Mouse (Mus musculus) midbrain, embryonic 11.5 days (tissue): Measurements from ENCODE around the gene Astl. TPM values are rescaled to one million over a fixed set of nuclear protein-coding genes. Genes with fewer than 3 reads are reported as not detected.

Experiments used
- ATAC-seq: fragments of 200-750 bp; cut with Nextera tagmentation; 2 replicates; pipeline ENCODE4 v1.8.0; 2017; ENCODE audit warnings: moderate TSS enrichment, moderate library complexity; ENCODE audit not compliant: low FRiP score
- DNase-seq: peaks from one replicate; pipeline ENCODE4 v3.0.0; 2015; ENCODE audit warnings: low spot score; ENCODE audit errors: missing footprints
- H3K27ac ChIP-seq: fragments of 300-500 bp; sonication (generic); 2 replicates; pipeline ENCODE4 v1.5.1; 2014; ENCODE audit warnings: low read depth, low read length
- H3K27me3 ChIP-seq: fragments of 300-500 bp; sonication (generic); 2 replicates; pipeline ENCODE4 v1.6.1; 2014; ENCODE audit warnings: mild to moderate bottlenecking, low read length, moderate library complexity, mixed read lengths; ENCODE audit not compliant: control insufficient read depth, insufficient read depth
- H3K36me3 ChIP-seq: fragments of 300-500 bp; sonication (generic); 2 replicates; pipeline ENCODE4 v1.6.1; 2014; ENCODE audit warnings: mild to moderate bottlenecking, low read length, moderate library complexity, mixed read lengths; ENCODE audit not compliant: control insufficient read depth, insufficient read depth
- H3K4me1 ChIP-seq: fragments of 300-500 bp; sonication (generic); 2 replicates; pipeline ENCODE4 v1.6.1; 2014; ENCODE audit warnings: low read length; ENCODE audit not compliant: control insufficient read depth, insufficient read depth
- H3K4me2 ChIP-seq: fragments of 300-500 bp; sonication (generic); 2 replicates; pipeline ENCODE4 v1.6.1; 2014; ENCODE audit warnings: mild to moderate bottlenecking, moderate library complexity
- H3K4me3 ChIP-seq: fragments of 300-500 bp; sonication (generic); 2 replicates; pipeline ENCODE4 v1.5.1; 2014; ENCODE audit warnings: low read depth, low read length
- H3K9ac ChIP-seq: fragments of 300-500 bp; sonication (generic); 2 replicates; pipeline ENCODE4 v1.6.1; 2014; ENCODE audit warnings: low read length
- H3K9me3 ChIP-seq: fragments of 300-500 bp; sonication (generic); 2 replicates; pipeline ENCODE4 v1.6.1; 2016; ENCODE audit warnings: low read length; ENCODE audit not compliant: control insufficient read depth
- WGBS: fragments of 180-500 bp; shearing (Covaris S2); extraction: QIAGEN DNeasy Blood & Tissue Kit; methylation state at CpG from one replicate; pipeline ENCODE4 v1.1.7; 2014; 5-methylcytosine and 5-hydroxymethylcytosine counted together
- polyA plus RNA-seq: library from polyadenylated mRNA; unstranded; fragments of >200 nt; fragmentation: Nextera tagmentation; extraction: Ambion mirVana; gene quantifications from 2 replicates; pipeline ENCODE4 v1.2.1, GENCODE M21; 2014

Astl gene
- polyA plus RNA-seq, 1 experiment from 2014 or later = not detected

DNA sequence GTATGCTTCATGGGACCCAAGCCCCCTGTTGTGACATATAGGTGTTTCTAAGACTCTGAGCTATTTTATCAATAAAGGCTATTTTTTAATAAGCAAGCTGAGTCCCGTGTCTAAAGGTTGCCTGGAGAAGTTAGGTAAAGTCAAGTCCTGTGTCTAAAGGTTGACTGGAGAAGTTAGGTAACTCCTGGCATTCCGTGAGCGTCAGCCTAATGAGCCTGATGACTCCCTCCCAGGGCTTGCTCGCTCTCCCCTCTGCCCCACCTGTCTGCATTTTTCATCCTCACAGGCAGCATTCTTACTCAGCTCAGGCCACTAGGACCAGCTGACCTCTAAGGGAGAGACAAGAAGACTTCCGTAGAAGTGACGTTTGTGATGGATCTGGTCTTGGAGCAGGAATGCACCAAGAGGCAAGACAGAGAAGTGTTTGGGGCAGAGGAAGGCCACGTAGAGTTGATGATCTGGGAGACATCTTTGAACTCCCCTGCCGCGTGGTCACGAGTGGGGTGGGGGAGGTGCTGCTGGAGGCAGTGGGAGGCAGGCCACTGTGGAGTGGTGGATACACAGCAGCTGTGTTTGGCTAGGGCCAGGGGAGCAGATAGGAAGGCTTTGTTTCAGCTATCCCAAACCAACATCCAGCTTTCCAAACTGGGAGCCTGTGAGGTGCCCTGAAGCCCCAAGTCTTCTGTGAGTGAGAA lies 28.8 kb downstream of the Astl start:
- H3K27ac ChIP-seq = no peak overlapping the region
- peaks cover 34% of the 10 kb centered on the region for H3K27me3 ChIP-seq
- no peak for ATAC-seq
- no peak overlapping the region for H3K4me2 ChIP-seq
- no peaks in the 10 kb centered on the region for H3K36me3 ChIP-seq
- no peak overlapping the region for H3K4me3 ChIP-seq
- no peaks in the 10 kb centered on the region for H3K9me3 ChIP-seq
- 79% methylated on average over 10 of the region's 10 CpGs for WGBS
- H3K4me1 ChIP-seq = peaks cover 7% of the 10 kb centered on the region
- no peak for DNase-seq
- H3K9ac ChIP-seq = no peak overlapping the region

GRCm38 (mm10) chr2:127369703-127370376 lies 31.4 kb downstream of the Astl start:
- H3K4me1 ChIP-seq = no peaks in the 10 kb centered on the region
- no peak overlapping the region for H3K27ac ChIP-seq
- H3K27me3 ChIP-seq = peaks cover 10% of the 10 kb centered on the region
- WGBS = 79% methylated on average over 5 of the region's 5 CpGs
- H3K9me3 ChIP-seq = no peaks in the 10 kb centered on the region
- no peak overlapping the region for H3K9ac ChIP-seq
- H3K4me3 ChIP-seq = no peak overlapping the region
- no peaks in the 10 kb centered on the region for H3K36me3 ChIP-seq
- DNase-seq (no peak), ATAC-seq (no peak)
- no peak overlapping the region for H3K4me2 ChIP-seq

DNA sequence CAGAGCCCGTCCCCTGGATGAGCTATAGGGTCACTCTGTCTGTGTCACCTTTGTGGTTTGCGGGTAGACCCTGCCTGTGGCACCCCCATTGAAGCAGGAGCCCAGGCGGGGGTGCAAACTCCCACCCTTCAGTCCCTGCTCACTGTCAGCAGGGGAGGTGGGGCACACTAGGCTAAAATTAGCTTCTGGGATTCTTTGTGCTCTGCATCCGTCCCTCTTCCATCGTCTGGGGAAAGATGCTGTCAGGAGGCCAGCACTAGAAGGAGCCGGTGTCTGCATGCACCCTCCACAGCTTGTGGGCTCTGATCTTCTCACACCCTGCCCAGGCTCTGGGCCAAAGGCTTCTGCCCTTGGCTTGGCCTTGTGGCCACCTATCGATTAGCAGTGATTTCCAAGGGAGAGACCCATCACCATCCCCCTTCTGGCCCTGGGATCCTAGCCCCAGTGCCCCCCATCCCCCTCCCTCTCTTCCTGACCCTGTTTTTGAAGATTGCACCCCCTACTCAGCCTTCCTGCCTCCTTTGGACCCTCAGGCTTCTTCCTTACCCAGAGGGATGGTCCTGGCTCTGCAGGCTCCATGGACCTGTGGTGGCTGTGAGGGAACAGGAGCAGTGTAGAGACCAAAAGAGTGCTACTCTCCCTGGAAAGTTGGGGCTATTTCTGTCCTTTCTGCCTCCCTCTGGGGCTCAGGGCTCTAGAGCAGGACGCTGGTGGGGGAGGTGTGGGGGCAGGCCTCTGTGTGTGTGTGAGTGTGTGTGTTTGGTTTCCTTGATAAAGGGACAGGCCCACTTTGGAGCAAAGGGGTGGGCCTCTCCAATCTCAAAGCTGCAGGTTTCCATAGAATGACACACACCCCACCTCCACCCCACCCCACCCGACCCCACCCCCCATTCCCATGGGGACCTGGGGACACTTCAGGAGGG lies 32.4 kb downstream of the Astl start:
- H3K4me1 ChIP-seq = no peaks in the 10 kb centered on the region
- no peaks in the 10 kb centered on the region for H3K36me3 ChIP-seq
- ATAC-seq = 0 out of 2 replicates have a peak, but pooled peaks have one; percentile 40
- H3K27me3 ChIP-seq = peaks cover under 1% of the 10 kb centered on the region
- WGBS = 59% methylated on average over 9 of the region's 9 CpGs
- no peak overlapping the region for H3K4me3 ChIP-seq
- no peak for DNase-seq
- H3K27ac ChIP-seq = no peak overlapping the region
- no peaks in the 10 kb centered on the region for H3K9me3 ChIP-seq
- H3K9ac ChIP-seq = no peak overlapping the region
- H3K4me2 ChIP-seq = 0 out of 2 replicates have a peak overlapping the region, but pooled peaks have one; percentile 4

DNA sequence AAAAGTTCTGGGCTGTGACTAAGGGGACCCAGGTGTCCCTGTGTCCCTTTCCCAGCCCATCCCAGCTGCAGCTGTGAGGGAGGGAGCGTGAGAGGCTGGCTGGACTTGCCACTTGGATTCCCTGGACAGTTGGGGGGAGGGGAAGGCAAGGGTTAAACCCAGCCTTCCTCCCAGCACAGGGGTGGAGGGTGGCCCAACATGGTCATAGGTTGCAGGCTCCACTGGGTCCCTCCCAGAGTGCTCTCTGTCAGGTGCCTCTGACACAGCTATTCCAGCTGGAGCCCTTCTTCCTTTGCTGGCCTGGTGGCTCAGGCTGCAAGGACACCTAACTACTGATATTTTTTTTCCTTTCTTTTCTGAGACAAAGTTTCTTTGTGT lies 33.0 kb downstream of the Astl start:
- H3K4me3 ChIP-seq = no peak overlapping the region
- no peak overlapping the region for H3K4me2 ChIP-seq
- no peaks in the 10 kb centered on the region for H3K27me3 ChIP-seq
- no peaks in the 10 kb centered on the region for H3K4me1 ChIP-seq
- ATAC-seq (no peak), DNase-seq (no peak)
- H3K27ac ChIP-seq = no peak overlapping the region
- H3K9ac ChIP-seq = no peak overlapping the region
- H3K9me3 ChIP-seq = no peaks in the 10 kb centered on the region
- 67% methylated on average over 1 of the region's 1 CpGs for WGBS
- no peaks in the 10 kb centered on the region for H3K36me3 ChIP-seq

GRCm38 (mm10) chr2:127372082-127372481 lies 33.6 kb downstream of the Astl start:
- 90% methylated on average over 2 of the region's 2 CpGs for WGBS

DNA sequence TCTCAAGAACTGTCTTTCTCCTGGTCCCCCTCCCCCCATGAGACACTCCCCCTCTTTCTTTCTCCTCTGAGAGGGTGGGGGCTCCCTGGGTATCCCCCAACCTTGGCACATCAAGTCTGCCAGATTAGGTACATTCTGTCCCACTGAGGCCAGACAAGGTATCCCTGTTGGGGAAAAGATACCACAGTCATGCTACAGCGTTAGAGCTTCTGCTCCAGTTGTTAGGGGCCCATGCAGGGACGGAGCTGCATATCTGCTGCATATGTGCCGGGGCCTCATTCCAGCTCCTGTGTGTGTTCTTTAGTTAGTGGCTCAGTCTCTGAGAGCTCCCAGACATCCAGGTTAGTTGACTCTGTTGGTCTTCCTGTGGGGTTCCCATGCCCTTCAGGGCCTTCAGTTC lies 35.7 kb downstream of the Astl start:
- peaks cover 7% of the 10 kb centered on the region; the same call in 1 of the 2 replicates for H3K4me1 ChIP-seq
- H3K4me3 ChIP-seq = no peak overlapping the region
- WGBS = 92% methylated on average over 3 of the region's 3 CpGs
- H3K4me2 ChIP-seq = no peak overlapping the region
- no peak for DNase-seq
- H3K9me3 ChIP-seq = no peaks in the 10 kb centered on the region
- H3K27ac ChIP-seq = no peak overlapping the region; the same call in 1 of the 2 replicates
- no peak overlapping the region for H3K9ac ChIP-seq
- H3K36me3 ChIP-seq = no peaks in the 10 kb centered on the region
- ATAC-seq = no peak
- no peaks in the 10 kb centered on the region for H3K27me3 ChIP-seq

More at GRCm38 (mm10) chr2:127372082-127372481, 33.6 kb downstream of the Astl start:
- no peak for ATAC-seq
- H3K27ac ChIP-seq = no peak overlapping the region
- no peak overlapping the region for H3K4me3 ChIP-seq
- H3K9me3 ChIP-seq = no peaks in the 10 kb centered on the region
- H3K27me3 ChIP-seq = no peaks in the 10 kb centered on the region
- H3K36me3 ChIP-seq = no peaks in the 10 kb centered on the region
- no peak overlapping the region for H3K9ac ChIP-seq
- H3K4me2 ChIP-seq = no peak overlapping the region
- no peaks in the 10 kb centered on the region for H3K4me1 ChIP-seq
- no peak for DNase-seq

DNA sequence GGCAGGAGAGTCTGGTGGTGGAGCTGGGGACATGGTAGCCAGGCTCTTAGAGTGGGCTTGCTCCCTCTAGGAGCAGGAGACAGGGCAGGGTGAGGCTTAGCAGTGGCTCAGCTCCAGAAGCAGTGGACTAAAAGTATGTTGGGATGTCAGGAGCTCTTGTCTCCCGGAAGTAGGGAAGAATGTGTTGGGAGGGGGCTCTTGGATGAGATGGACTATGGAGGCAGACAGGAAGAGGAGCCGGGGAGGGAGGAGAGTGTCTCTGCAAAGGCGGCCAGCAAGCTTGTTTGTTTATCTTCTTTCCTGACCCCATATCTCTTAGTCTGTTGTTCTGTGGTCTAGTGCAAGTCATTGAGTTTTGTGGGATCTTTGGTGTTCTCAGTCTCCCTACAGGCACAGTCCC lies 36.6 kb downstream of the Astl start:
- Histone ChIP-seq H3K27me3 (no peaks in the 10 kb centered on the region), H3K4me1 (peaks cover 7% of the 10 kb centered on the region; the same call in 1 of the 2 replicates), H3K4me3 (no peak overlapping the region), H3K27ac (no peak overlapping the region), H3K4me2 (no peak overlapping the region), H3K9ac (no peak overlapping the region), H3K36me3 (no peaks in the 10 kb centered on the region), H3K9me3 (no peaks in the 10 kb centered on the region)
- ATAC-seq = no peak
- 67% methylated on average over 3 of the region's 3 CpGs for WGBS
- no peak for DNase-seq

DNA sequence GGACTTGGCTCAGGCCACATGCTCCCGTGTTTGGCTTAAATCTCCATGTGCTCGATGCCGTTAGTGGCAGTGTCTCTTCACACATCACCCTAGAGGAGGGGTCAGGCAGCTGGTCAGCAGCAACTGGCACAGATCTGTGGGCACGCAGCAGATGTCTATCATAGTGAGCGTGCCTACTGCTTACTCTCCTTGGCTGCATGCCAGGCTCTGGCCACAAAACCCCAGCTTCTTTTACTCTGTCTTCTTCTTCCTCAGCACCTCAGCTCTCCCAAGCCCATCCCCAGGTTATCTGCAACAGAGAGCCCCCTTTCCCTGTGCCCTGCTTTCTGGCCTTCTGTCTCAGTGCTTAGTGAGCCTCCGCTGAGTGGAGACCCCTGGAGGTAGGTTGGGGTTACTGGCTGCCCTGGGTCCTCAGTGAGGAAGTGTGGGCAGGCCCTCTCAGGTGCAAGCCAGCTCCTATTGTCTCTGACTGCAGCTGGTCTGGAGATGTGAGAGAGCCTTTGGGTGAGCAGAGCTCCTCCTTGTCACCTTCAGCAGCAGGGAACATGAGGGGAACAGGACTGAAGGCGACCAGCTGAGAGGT lies 37.4 kb downstream of the Astl start:
- H3K27ac ChIP-seq = no peak overlapping the region
- no peak overlapping the region for H3K9ac ChIP-seq
- no peaks in the 10 kb centered on the region for H3K9me3 ChIP-seq
- H3K4me2 ChIP-seq = no peak overlapping the region
- ATAC-seq (no peak), DNase-seq (no peak)
- 53% methylated on average over 7 of the region's 7 CpGs for WGBS
- no peak overlapping the region for H3K4me3 ChIP-seq
- H3K27me3 ChIP-seq = no peaks in the 10 kb centered on the region
- H3K36me3 ChIP-seq = no peaks in the 10 kb centered on the region
- H3K4me1 ChIP-seq = peaks cover 7% of the 10 kb centered on the region; the same call in 1 of the 2 replicates
